Mouse (Mus musculus): ENCODE data around the gene Rph3al. TPM values are rescaled to one million over a fixed set of nuclear protein-coding genes. Genes with fewer than 3 reads are reported as not detected.

Gene Rph3al
- 11.9 and 12.6 TPM in 2 replicates for polyA plus RNA-seq (2012; rRNA removed)

DNA sequence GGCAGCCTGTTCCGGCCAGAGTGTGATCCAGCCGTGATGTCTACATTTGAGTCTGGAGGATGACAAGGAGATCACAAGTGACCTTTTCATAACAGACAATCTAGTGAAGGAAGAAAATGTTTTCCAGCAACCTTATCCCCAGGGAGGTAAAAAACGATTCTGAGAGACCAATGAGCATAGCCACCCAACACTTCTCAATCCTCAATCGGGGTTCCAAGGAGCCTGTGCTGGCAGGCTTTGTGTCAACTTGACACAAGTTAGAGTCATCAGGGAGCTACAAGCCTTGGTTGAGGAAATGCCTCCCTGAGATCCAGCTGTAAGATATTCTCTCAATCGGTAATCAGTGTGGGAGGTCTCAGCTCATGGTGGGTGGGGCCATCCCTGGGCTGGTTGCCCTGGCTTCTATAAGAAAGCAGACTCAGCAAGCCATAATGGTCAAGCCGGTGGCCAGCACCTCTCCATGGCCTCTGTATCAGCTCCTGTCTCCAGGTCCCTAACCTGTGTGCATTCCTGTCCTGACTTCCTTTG lies at the start of gene Rph3al:
Gene Rph3al (minus strand): TSS at position 51 of the 528 bp plus-strand sequence.
- no peaks in the 10 kb centered on the region for H3K36me3 ChIP-seq (ENCODE audit: control insufficient read depth, insufficient read depth, low read length)
- H3K27ac ChIP-seq (ENCODE audit: insufficient read depth, low read depth, low read length) = peak within 1 kb of the TSS; percentile 90
- 45% methylated on average over 6 of the region's 6 CpGs for WGBS
- H3K4me1 ChIP-seq (ENCODE audit: control insufficient read depth, insufficient read depth, low read length) = peaks cover 31% of the 10 kb centered on the region
- peak; percentile 64 for DNase-seq
- TF ChIP-seq CTCF (conservative IDR thresholded peaks at IDR 0.05; ENCODE audit: insufficient read depth, insufficient read length, low read depth, low read length) (no peak), POLR2A (IDR thresholded peaks at IDR 0.05; ENCODE audit: low read depth, low read length) (no peak)
- peak within 1 kb of the TSS; percentile 37; the same call in 1 of the 2 replicates for H3K4me3 ChIP-seq (ENCODE audit: insufficient read depth, low read depth, low read length)
- no peaks in the 10 kb centered on the region for H3K27me3 ChIP-seq (replicated peaks; ENCODE audit: control insufficient read depth, insufficient read depth, low read length)

DNA sequence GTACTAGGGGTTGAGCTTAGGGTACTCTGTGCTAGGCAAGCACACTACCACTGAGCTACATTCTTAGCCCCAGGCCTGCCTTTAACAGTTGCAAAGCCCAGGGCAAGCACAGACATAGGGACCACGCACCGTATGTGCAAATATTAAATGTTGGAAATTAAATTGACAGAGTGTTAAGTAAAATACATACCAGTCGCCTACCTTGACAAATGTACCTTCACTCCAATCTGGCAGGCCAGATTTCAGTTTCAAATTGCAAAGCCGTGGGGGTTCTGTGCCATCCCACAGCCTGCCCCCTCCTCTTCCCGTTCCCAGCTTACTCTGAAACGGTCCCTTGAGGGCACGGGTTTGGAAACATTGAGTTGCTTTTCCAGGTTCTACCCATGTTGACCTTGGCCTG lies 47.7 kb upstream of the Rph3al start:
- WGBS = 66% methylated on average over 7 of the region's 7 CpGs
- no peak for TF ChIP-seq CTCF (conservative IDR thresholded peaks at IDR 0.05; ENCODE audit: insufficient read depth, insufficient read length, low read depth, low read length)
- no peak for TF ChIP-seq POLR2A (IDR thresholded peaks at IDR 0.05; ENCODE audit: low read depth, low read length)
- DNase-seq = no peak

DNA sequence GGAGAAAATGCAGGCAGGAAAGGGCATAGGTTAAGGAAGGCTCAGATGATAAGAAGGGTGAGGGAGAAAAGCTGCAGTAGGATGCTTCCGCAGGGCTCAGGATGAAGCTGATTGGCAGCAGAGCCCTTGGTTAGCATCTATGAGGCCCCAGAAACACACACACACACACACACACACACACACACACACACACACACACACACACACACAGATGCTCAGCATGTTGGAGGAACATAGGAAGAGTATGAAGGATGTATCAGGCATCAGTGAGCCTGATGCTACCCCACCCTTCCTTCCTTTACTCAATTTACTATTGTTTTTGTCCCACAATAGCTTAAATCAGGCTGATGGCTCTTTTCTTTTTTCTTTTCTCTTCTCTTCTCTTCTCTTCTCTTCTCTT lies 46.4 kb upstream of the Rph3al start:
- no peaks in the 10 kb centered on the region for H3K4me1 ChIP-seq (ENCODE audit: control insufficient read depth, insufficient read depth, low read length)
- TF ChIP-seq POLR2A (IDR thresholded peaks at IDR 0.05; ENCODE audit: low read depth, low read length) (no peak), CTCF (conservative IDR thresholded peaks at IDR 0.05; ENCODE audit: insufficient read depth, insufficient read length, low read depth, low read length) (no peak)
- DNase-seq = no peak
- no peaks in the 10 kb centered on the region for H3K36me3 ChIP-seq (ENCODE audit: control insufficient read depth, insufficient read depth, low read length)
- no peak overlapping the region for H3K4me3 ChIP-seq (ENCODE audit: insufficient read depth, low read depth, low read length)
- no peak overlapping the region for H3K27ac ChIP-seq (ENCODE audit: insufficient read depth, low read depth, low read length)
- H3K27me3 ChIP-seq (replicated peaks; ENCODE audit: control insufficient read depth, insufficient read depth, low read length) = no peaks in the 10 kb centered on the region
- 93% methylated on average over 1 of the region's 1 CpGs for WGBS

More for the DNA sequence above, 47.7 kb upstream of the Rph3al start:
- H3K4me3 ChIP-seq (ENCODE audit: insufficient read depth, low read depth, low read length) = no peak overlapping the region
- H3K4me1 ChIP-seq (ENCODE audit: control insufficient read depth, insufficient read depth, low read length) = no peaks in the 10 kb centered on the region
- H3K27me3 ChIP-seq (replicated peaks; ENCODE audit: control insufficient read depth, insufficient read depth, low read length) = no peaks in the 10 kb centered on the region
- no peak overlapping the region for H3K27ac ChIP-seq (ENCODE audit: insufficient read depth, low read depth, low read length)
- H3K36me3 ChIP-seq (ENCODE audit: control insufficient read depth, insufficient read depth, low read length) = no peaks in the 10 kb centered on the region

DNA sequence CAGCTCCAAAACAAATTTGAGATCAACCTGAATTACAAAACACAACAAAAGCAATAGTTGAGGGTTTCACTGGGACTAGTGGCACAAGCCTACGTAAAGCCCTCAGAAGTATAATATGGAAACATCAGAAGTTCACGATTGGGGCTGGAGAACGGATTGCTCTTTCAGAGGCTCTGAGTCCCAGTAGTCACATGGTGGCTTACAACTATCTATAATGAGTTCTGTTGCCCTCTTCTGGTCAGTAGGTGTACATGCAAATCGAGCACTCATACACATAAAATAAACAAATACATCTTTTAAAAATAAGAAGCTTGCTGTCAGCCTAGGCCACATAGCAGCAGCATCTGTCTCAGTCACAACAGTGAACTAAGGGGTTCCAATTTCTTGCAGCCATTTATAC lies 45.0 kb upstream of the Rph3al start:
- WGBS = 71% methylated on average over 4 of the region's 4 CpGs
- no peak overlapping the region for H3K27ac ChIP-seq (ENCODE audit: insufficient read depth, low read depth, low read length)
- no peak overlapping the region for H3K4me3 ChIP-seq (ENCODE audit: insufficient read depth, low read depth, low read length)
- TF ChIP-seq CTCF (conservative IDR thresholded peaks at IDR 0.05; ENCODE audit: insufficient read depth, insufficient read length, low read depth, low read length) (no peak), POLR2A (IDR thresholded peaks at IDR 0.05; ENCODE audit: low read depth, low read length) (no peak)
- H3K36me3 ChIP-seq (ENCODE audit: control insufficient read depth, insufficient read depth, low read length) = no peaks in the 10 kb centered on the region
- H3K4me1 ChIP-seq (ENCODE audit: control insufficient read depth, insufficient read depth, low read length) = no peaks in the 10 kb centered on the region
- no peak for DNase-seq
- no peaks in the 10 kb centered on the region for H3K27me3 ChIP-seq (replicated peaks; ENCODE audit: control insufficient read depth, insufficient read depth, low read length)

DNA sequence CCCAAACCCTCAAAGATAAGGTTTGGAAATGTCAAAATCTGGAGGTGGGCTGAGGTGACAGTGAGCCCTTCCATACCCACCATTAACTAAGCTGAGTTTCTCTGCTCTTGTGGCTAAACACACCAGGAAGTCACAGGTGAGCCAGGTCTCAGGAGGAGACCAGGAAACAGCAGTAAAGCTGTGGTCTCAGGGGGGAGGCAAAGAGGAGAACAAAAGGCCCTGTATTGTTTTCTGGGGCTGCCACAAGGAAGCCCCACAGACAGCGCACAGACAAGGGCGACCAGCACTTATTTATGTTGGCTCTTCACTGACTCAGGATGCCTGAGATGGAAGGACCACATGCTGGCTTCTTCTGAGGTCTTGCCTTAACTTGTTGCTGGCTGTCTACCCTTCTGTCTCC lies 42.2 kb upstream of the Rph3al start:
- TF ChIP-seq POLR2A (IDR thresholded peaks at IDR 0.05; ENCODE audit: low read depth, low read length) (no peak), CTCF (conservative IDR thresholded peaks at IDR 0.05; ENCODE audit: insufficient read depth, insufficient read length, low read depth, low read length) (no peak)
- no peak for DNase-seq
- H3K36me3 ChIP-seq (ENCODE audit: control insufficient read depth, insufficient read depth, low read length) = no peaks in the 10 kb centered on the region
- H3K4me3 ChIP-seq (ENCODE audit: insufficient read depth, low read depth, low read length) = no peak overlapping the region
- no peak overlapping the region for H3K27ac ChIP-seq (ENCODE audit: insufficient read depth, low read depth, low read length)
- H3K27me3 ChIP-seq (replicated peaks; ENCODE audit: control insufficient read depth, insufficient read depth, low read length) = no peaks in the 10 kb centered on the region
- H3K4me1 ChIP-seq (ENCODE audit: control insufficient read depth, insufficient read depth, low read length) = no peaks in the 10 kb centered on the region
- 77% methylated on average over 2 of the region's 2 CpGs for WGBS

DNA sequence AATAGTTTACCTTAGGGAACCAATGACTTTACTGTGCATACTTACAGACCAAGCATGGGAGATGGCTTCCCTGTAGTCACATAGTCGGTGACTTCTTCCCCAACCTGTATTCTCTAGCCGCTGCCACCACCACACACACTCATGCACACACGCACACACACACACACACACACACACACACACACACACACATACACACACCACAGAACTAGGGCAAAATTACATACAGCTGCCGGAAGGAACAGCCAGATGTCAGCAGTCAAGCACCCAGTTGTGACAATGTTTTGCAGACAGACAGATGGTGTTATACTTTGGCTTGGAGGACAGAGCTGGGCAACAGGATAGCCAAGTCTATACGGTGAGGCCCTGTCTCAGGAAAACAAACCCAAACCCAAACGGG lies 39.8 kb upstream of the Rph3al start:
- Histone ChIP-seq H3K27ac (ENCODE audit: insufficient read depth, low read depth, low read length) (no peak overlapping the region), H3K4me3 (ENCODE audit: insufficient read depth, low read depth, low read length) (no peak overlapping the region), H3K36me3 (ENCODE audit: control insufficient read depth, insufficient read depth, low read length) (no peaks in the 10 kb centered on the region), H3K4me1 (ENCODE audit: control insufficient read depth, insufficient read depth, low read length) (no peaks in the 10 kb centered on the region), H3K27me3 (replicated peaks; ENCODE audit: control insufficient read depth, insufficient read depth, low read length) (no peaks in the 10 kb centered on the region)
- 85% methylated on average over 6 of the region's 6 CpGs for WGBS
- no peak for TF ChIP-seq CTCF (conservative IDR thresholded peaks at IDR 0.05; ENCODE audit: insufficient read depth, insufficient read length, low read depth, low read length)
- no peak for TF ChIP-seq POLR2A (IDR thresholded peaks at IDR 0.05; ENCODE audit: low read depth, low read length)
- DNase-seq = no peak

DNA sequence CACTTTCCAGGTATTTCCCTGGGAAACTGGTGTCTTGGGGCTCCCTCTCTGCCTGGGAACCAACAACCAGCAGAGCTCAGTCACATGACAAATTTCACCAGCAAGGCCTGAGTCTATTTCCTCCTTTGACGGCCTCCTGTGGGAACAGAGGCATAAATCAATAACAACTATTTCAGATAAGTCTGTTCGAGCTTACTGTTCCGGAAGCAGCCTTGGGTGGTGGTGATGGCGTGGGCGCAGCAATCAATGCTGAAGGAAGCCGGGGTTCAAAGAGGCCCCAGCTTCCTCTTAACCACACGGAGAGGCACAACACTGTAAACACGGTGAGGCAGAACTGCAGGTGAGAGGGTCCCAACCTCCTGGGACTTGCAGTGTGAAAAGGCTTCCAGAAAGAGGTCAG lies 38.5 kb upstream of the Rph3al start:
- no peaks in the 10 kb centered on the region for H3K4me1 ChIP-seq (ENCODE audit: control insufficient read depth, insufficient read depth, low read length)
- peak; percentile 73 for DNase-seq
- H3K27ac ChIP-seq (ENCODE audit: insufficient read depth, low read depth, low read length) = peak overlapping the region; percentile 37; the same call in 1 of the 2 replicates
- no peaks in the 10 kb centered on the region for H3K27me3 ChIP-seq (replicated peaks; ENCODE audit: control insufficient read depth, insufficient read depth, low read length)
- TF ChIP-seq POLR2A (IDR thresholded peaks at IDR 0.05; ENCODE audit: low read depth, low read length) (no peak), CTCF (conservative IDR thresholded peaks at IDR 0.05; ENCODE audit: insufficient read depth, insufficient read length, low read depth, low read length) (no peak)
- no peaks in the 10 kb centered on the region for H3K36me3 ChIP-seq (ENCODE audit: control insufficient read depth, insufficient read depth, low read length)
- H3K4me3 ChIP-seq (ENCODE audit: insufficient read depth, low read depth, low read length) = no peak overlapping the region
- WGBS = 55% methylated on average over 8 of the region's 8 CpGs
